Mouse (Mus musculus) heart, adult 2 months (tissue): ENCODE measurements around the gene Cald1. TPM values are rescaled to one million over a fixed set of nuclear protein-coding genes. Genes with fewer than 3 reads are reported as not detected.
A peak's percentile ranks its signal among the peaks of the same experiment; 100 is the strongest.

Experiments
- DNase-seq, 2 experiments: peaks; one replicate each; pipeline ENCODE4 v3.0.0; 2021
- H3K27ac ChIP-seq: fragments of 200-600 bp; 2 replicates; pipeline ENCODE4 v1.8.1; 2022
- H3K27me3 ChIP-seq: fragments of 200-500 bp; 2 replicates; pipeline ENCODE4 v1.6.1; 2012; ENCODE audit warnings: mild to moderate bottlenecking, low read length, inconsistent platforms, mixed read lengths; ENCODE audit not compliant: control insufficient read depth, insufficient read depth
- H3K36me3 ChIP-seq: fragments of 200-500 bp; 2 replicates; pipeline ENCODE4 v1.6.1; 2012; ENCODE audit warnings: low read length, inconsistent platforms; ENCODE audit not compliant: control insufficient read depth, insufficient read depth
- H3K4me1 ChIP-seq: fragments of 200-500 bp; 2 replicates; pipeline ENCODE4 v1.6.1; 2011; ENCODE audit warnings: low read length; ENCODE audit not compliant: control insufficient read depth, insufficient read depth
- H3K4me3 ChIP-seq: fragments of 200-600 bp; 2 replicates; pipeline ENCODE4 v1.8.1; 2022
- H3K79me2 ChIP-seq: fragments of 200-500 bp; replicated peaks from 2 replicates; pipeline ENCODE4 v1.6.1; 2012; ENCODE audit warnings: mild to moderate bottlenecking, inconsistent platforms, low read length, moderate library complexity, mixed read lengths; ENCODE audit not compliant: control insufficient read depth, insufficient read depth
- H3K9ac ChIP-seq: fragments of 200-500 bp; 2 replicates; pipeline ENCODE4 v1.6.1; 2012; ENCODE audit warnings: low read depth, mild to moderate bottlenecking, control low read depth, inconsistent platforms, low read length, mixed read lengths
- CTCF ChIP-seq: fragments of 200-600 bp; IDR thresholded peaks from 2 replicates; pipeline ENCODE4 v1.8.1; 2022; ENCODE audit warnings: antibody characterized with exemption, mild to moderate bottlenecking, moderate library complexity
- EP300 ChIP-seq: fragments of 200-500 bp; IDR thresholded peaks from 2 replicates; pipeline ENCODE4 v1.6.1; 2011; ENCODE audit warnings: low read depth, low read length, control low read depth; ENCODE audit not compliant: insufficient read depth
- POLR2A ChIP-seq: fragments of 200-500 bp; IDR thresholded peaks from 2 replicates; pipeline ENCODE4 v1.6.1; 2011; ENCODE audit warnings: mild to moderate bottlenecking, low read depth, low read length, control low read depth; ENCODE audit not compliant: insufficient read depth
- WGBS: fragments of 180-500 bp; shearing (Covaris S2); methylation state at CpG from one replicate; pipeline ENCODE4 v1.1.7; 2018; 5-methylcytosine and 5-hydroxymethylcytosine counted together
- intact Hi-C: fragments of 180-260 bp; cut with DNase I; formaldehyde crosslinking; loops from one replicate; pipeline ENCODE4 v1.15.1; 2025
- polyA plus RNA-seq: library from polyadenylated mRNA; depleted of rRNA; stranded (reverse); fragments of >200 nt; gene quantifications from 2 replicates; pipeline ENCODE4 v1.2.3, GENCODE M21; 2012
- total RNA-seq, 2 experiments: library from RNA; stranded (reverse); gene quantifications; 2 replicates each; pipeline ENCODE4 v1.2.3; 2021

The Cald1 gene
- total and polyA plus RNA-seq, 3 experiments: 14.1 to 62.8 (median 47.6) TPM

DNA sequence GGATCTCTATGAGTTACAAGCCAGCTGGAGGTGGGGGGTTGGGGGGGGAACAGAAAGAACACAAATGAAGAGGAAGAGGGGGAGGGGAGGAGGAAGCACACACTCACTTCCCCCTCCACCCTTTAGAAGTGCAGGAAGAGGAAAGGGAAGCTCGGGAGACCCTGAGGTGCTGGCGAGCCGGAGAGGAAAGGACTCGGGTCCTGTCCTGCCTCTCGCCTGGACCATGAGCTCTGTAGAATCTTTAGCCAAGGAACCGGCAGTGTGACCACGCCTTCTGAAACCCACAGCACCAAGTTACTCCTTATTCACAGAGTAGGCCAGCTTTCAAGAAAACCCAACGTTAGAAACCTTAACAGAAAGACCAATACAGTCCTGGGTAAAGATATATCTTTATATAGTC, 83.8 kb downstream of the Cald1 start:
- no peak for TF ChIP-seq POLR2A
- Histone ChIP-seq H3K36me3 (peaks cover 15% of the 10 kb centered on the region), H3K27ac (peak overlapping the region; percentile 1; the same call in 1 of the 2 replicates), H3K27me3 (no peaks in the 10 kb centered on the region), H3K4me1 (peaks cover 8% of the 10 kb centered on the region), H3K4me3 (no peak overlapping the region), H3K79me2 (no peaks in the 10 kb centered on the region), H3K9ac (no peak overlapping the region)
- DNase-seq: peak in 1 of 2 experiments; percentile 24
- 32% methylated on average over 8 of the region's 8 CpGs for WGBS
- intact Hi-C loops: no loop called here

DNA sequence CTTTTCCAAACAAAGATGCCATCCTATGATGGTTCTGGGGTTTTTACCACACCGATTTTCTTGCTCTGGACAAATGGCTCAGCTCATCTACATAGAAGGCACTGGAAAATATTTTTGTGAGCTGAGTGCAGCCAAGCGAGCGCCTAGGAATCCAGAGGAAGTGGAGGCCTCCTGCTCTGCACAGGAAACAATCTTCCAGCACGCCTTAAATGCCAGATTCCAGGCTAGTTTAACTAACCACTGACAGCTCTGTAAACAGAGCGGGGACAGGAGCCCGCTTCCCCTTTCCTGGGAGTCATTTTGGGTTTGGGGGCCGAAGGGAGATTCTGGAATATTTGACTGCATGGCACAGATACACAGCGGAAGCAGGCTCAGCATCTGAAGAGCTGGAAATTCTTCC, 86.6 kb downstream of the Cald1 start:
- peaks cover 17% of the 10 kb centered on the region for H3K36me3 ChIP-seq
- no peak overlapping the region for H3K9ac ChIP-seq
- H3K79me2 ChIP-seq: no peaks in the 10 kb centered on the region
- peaks cover 18% of the 10 kb centered on the region for H3K4me1 ChIP-seq
- WGBS: 24% methylated on average over 8 of the region's 8 CpGs
- intact Hi-C loops: loop anchor here (2.0 to 5.0 kb wide), 4 partner anchors 42 to 138 kb away; no protein-coding TSS in a partner anchor
- H3K27ac ChIP-seq: peak overlapping the region; percentile 70
- no peaks in the 10 kb centered on the region for H3K27me3 ChIP-seq
- peak; percentile 41 to 52 for DNase-seq
- no peak overlapping the region for H3K4me3 ChIP-seq
- TF ChIP-seq EP300 (0 out of 2 replicates have a peak, but pooled peaks have one; percentile 39), POLR2A (no peak)

DNA sequence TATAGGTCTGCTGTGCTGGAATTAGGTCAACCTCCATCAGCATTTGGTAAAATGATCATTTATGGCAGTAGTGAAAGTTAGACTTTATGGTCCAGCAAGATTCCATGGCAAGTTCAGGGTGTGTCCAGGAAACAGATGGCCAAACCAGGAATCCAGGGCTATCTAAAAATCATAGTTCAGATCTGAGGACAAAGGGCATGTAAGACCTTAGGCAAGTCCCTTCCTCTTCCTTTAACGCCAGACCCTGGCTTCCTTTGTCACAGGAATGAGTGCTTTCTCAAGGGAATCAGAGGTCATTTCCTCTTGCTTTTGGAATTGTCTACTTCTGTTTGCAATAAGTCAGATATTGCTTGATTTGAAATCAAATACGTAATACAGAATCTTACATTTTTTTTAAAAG, 90.7 kb downstream of the Cald1 start:
- no peaks in the 10 kb centered on the region for H3K79me2 ChIP-seq
- H3K27ac ChIP-seq: peak overlapping the region; percentile 8
- peaks cover 17% of the 10 kb centered on the region for H3K36me3 ChIP-seq
- TF ChIP-seq CTCF: no peak
- TF ChIP-seq POLR2A: no peak
- TF ChIP-seq EP300: no peak
- H3K4me3 ChIP-seq: no peak overlapping the region
- 31% methylated on average over 2 of the region's 2 CpGs for WGBS
- peak in 1 of 2 experiments; percentile 36 for DNase-seq
- H3K27me3 ChIP-seq: no peaks in the 10 kb centered on the region
- intact Hi-C loops: loop anchor here (1.0 to 5.0 kb wide), 5 partner anchors 20 to 142 kb away; partner anchors contain the start of gene Cald1
- H3K4me1 ChIP-seq: peaks cover 16% of the 10 kb centered on the region
- no peak overlapping the region for H3K9ac ChIP-seq

DNA sequence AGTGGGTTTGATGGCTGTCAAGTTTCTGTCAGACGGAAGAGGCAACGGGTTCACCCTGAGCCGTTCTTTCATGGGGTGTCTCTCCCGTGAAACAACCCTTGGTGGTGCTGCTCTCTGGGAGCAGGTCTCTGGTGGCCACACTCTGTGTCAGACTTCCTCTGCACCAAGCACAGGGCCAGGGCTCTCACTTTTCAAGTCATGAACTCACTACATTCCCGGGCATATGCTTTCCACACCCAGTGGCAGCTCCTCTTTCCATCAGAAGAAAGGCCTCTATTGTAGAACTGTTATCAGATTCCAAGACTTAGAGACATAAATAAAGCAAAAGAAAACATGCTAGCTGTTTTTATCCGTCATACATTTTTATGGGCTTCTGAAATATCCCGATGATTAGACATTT, 93.1 kb downstream of the Cald1 start:
- Histone ChIP-seq H3K4me1 (peaks cover 13% of the 10 kb centered on the region), H3K4me3 (no peak overlapping the region), H3K36me3 (peaks cover 7% of the 10 kb centered on the region), H3K27ac (no peak overlapping the region), H3K79me2 (no peaks in the 10 kb centered on the region), H3K27me3 (no peaks in the 10 kb centered on the region), H3K9ac (no peak overlapping the region)
- no peak for DNase-seq
- TF ChIP-seq CTCF: no peak
- TF ChIP-seq POLR2A: no peak
- no peak for TF ChIP-seq EP300
- intact Hi-C loops: no loop called here
- 68% methylated on average over 7 of the region's 7 CpGs for WGBS

DNA sequence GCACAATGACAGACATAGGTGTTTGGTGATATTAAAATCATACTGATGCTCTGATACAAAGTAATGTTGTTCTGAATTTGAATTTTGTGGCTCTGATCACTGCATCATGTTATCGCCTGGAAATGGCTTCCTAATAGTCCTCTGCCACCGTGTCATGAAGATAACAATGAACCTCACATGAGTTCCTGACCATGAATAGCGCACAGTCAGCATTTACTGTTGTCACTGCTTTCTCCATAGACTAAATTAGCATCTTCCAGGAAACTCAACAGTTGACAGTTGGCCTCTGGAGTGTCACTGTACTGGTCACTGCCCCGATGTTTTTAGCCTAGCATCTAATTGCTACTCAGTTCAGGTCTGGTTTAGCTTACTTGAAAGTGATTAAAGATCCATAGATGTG, 95.8 kb downstream of the Cald1 start:
- H3K9ac ChIP-seq: no peak overlapping the region
- DNase-seq: no peak
- peaks cover 2% of the 10 kb centered on the region for H3K36me3 ChIP-seq
- no peaks in the 10 kb centered on the region for H3K79me2 ChIP-seq
- WGBS: 77% methylated on average over 4 of the region's 4 CpGs
- no peak overlapping the region for H3K27ac ChIP-seq
- TF ChIP-seq EP300 (no peak), POLR2A (no peak), CTCF (no peak)
- H3K4me1 ChIP-seq: no peaks in the 10 kb centered on the region; the same call in 1 of the 2 replicates
- no peak overlapping the region for H3K4me3 ChIP-seq
- H3K27me3 ChIP-seq: no peaks in the 10 kb centered on the region
- intact Hi-C loops: no loop called here

DNA sequence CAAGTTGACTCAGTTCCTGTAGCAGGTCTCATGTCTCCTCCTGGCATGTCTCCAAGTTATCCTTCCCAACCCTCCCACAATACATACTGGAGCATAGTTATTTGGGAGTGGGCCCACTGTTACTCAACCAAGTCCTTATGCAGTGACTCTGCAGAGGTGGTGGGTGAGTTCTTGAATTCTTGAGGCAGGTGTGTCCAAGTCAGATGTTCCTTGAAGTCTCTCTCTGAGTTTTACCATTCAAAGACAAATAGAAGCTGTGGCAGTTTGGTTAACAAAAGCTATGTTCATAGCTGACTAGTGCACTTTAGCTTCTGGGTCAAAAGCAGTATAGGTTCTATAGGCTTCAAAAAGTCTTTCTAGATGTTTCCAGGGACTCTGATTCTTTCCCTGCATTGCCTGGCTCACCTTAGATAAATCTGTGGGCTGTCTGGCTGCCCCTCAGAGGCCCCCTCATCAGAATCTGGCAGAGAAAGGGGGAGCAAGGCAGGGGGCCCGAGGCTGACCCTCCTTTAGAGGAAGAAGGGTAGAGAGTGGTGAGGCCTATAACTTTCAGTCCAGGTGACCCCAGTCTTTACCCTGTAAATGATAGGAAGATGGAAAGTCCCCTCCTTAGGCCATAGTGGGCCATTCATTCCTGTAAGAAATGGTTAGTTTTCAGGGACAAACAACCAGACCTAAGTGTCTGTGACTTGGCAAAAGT, 105.3 kb downstream of the Cald1 start:
- no peak overlapping the region for H3K9ac ChIP-seq
- no peaks in the 10 kb centered on the region for H3K79me2 ChIP-seq
- H3K27ac ChIP-seq: no peak overlapping the region
- DNase-seq: peak in 1 of 2 experiments; percentile 1
- 100% methylated on average over 1 of the region's 1 CpGs for WGBS
- no peaks in the 10 kb centered on the region for H3K27me3 ChIP-seq
- H3K36me3 ChIP-seq: no peaks in the 10 kb centered on the region
- TF ChIP-seq CTCF (no peak), EP300 (no peak), POLR2A (no peak)
- H3K4me1 ChIP-seq: peaks cover 8% of the 10 kb centered on the region
- intact Hi-C loops: no loop called here
- no peak overlapping the region for H3K4me3 ChIP-seq
